Mouse (Mus musculus) small intestine, adult 2 months (tissue): Measurements from ENCODE around the gene Ror1.

ENCODE experiments used
- CTCF ChIP-seq: fragments of 200-500 bp; IDR thresholded peaks from 2 replicates; pipeline ENCODE4 v1.5.1; 2012; ENCODE audit warnings: low read depth, mild to moderate bottlenecking, control low read depth, inconsistent platforms, low read length, moderate library complexity, mixed read lengths; ENCODE audit not compliant: insufficient replicate concordance, insufficient read length; ENCODE audit errors: extremely low read depth
- POLR2A ChIP-seq: fragments of 200-500 bp; IDR thresholded peaks from 2 replicates; pipeline ENCODE4 v1.6.1; 2012; ENCODE audit warnings: low read depth, mild to moderate bottlenecking, control low read depth, inconsistent platforms, low read length, moderate library complexity

GRCm38 (mm10) chr4:100398079-100398478 lies 302.5 kb downstream of the Ror1 start:
- TF ChIP-seq POLR2A (no peak), CTCF (no peak)
